Mouse (Mus musculus) layer of hippocampus, adult 2 months (tissue): ENCODE data around the gene Rps29. TPM values are rescaled to one million over a fixed set of nuclear protein-coding genes. Genes with fewer than 3 reads are reported as not detected.

ENCODE experiments used
- DNase-seq, 2 experiments: peaks; one replicate each; pipeline ENCODE4 v3.0.0; 2022; ENCODE audit warnings: low spot score in 2 of 2
- H3K27ac ChIP-seq: fragments of 200-600 bp; 2 replicates; pipeline ENCODE4 v1.8.1; 2022
- H3K4me3 ChIP-seq: fragments of 200-600 bp; 2 replicates; pipeline ENCODE4 v1.8.1; 2022; ENCODE audit warnings: mild to moderate bottlenecking
- CTCF ChIP-seq: fragments of 200-600 bp; conservative IDR thresholded peaks from 2 replicates; pipeline ENCODE4 v1.8.1; 2022; ENCODE audit warnings: antibody characterized with exemption, mild to moderate bottlenecking, moderate library complexity
- microRNA-seq, 2 experiments: library from miRNA; unstranded; fragments of <30 nt; microRNA quantifications; one replicate each; pipeline ENCODE4 v1.2.0; 2021
- total RNA-seq, 2 experiments: library from RNA; stranded (reverse); gene quantifications; 2 replicates each; pipeline ENCODE4 v1.2.3; 2021

The Rps29 gene
- total RNA-seq, 2 experiments from 2014 or later, result 1,229 to 1,249 TPM

DNA sequence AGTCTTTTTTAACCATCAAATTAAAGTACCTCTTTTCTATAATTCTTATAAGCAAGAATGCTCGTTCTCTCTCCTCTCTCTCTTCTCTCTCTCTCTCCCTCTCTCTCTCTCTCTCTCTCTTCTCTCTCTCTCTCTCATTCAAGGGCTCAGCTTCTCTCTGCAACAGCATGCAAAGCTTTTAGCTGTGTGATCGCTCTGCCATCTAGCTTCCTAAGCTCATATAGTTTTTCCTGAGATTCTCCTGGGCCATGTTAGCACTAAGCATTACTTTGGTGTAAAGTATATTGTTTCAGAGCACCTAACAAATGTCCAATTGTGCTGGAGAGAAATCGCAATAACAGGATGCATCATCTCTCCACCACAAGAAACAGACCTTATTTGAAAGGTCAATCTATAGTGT is 19.8 kb downstream of the Rps29 start:
- Histone ChIP-seq H3K27ac (no peak overlapping the region), H3K4me3 (no peak overlapping the region)
- no peak for TF ChIP-seq CTCF
- DNase-seq, result no peak

DNA sequence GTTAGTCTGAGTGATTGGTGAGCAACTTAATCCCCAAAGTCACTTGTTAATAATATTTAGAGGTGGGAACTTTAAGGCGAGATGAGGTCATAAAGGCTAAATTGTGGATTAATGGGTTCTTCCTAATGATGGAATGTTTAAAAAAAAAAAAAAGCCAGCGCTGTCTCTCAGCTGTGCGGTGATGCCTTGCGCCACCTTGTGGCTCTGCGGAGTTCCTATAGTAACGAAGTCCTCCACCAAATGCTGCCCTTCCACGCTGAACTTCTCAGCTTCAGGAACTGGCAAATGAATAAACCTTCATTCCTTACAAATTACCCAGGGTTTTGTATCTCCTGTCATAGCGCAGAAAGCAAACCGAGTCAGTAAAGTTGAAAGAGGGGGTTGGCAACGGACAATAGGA is 27.0 kb downstream of the Rps29 start:
- TF ChIP-seq CTCF, result peak; percentile 92
- peak; percentile 18 to 51 for DNase-seq
- no peak overlapping the region for H3K4me3 ChIP-seq
- no peak overlapping the region for H3K27ac ChIP-seq

- no peak for TF ChIP-seq CTCF
- no peak for DNase-seq
- Histone ChIP-seq H3K27ac (no peak overlapping the region), H3K4me3 (no peak overlapping the region)
Measured at GRCm38 (mm10) chr12:69131267-69131666, 27.7 kb downstream of the Rps29 start.

DNA sequence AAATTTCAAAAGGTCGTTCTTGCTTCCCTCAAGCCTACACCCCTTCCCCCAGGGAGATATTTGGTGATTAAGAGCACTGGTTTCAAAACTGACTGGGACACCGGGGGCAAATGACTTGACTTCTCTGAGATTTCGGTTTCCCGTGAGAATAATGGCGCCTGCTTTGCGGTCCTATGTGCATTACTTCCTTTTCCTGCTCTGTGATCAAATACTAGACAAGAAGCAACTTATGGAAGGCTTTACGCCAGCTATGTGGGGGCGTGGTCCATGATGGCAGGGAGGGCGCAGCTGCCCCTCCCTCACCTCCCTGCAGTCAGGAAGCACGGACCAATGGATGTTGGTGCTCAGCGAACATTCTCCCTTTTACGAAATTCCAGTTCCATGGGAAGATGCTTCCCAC is 28.5 kb downstream of the Rps29 start:
- DNase-seq, result no peak
- Histone ChIP-seq H3K4me3 (no peak overlapping the region), H3K27ac (no peak overlapping the region)
- no peak for TF ChIP-seq CTCF

- Histone ChIP-seq H3K4me3 (no peak overlapping the region), H3K27ac (no peak overlapping the region)
- no peak for DNase-seq
- TF ChIP-seq CTCF, result no peak
Measured at GRCm38 (mm10) chr12:69129634-69130310, 29.2 kb downstream of the Rps29 start.

DNA sequence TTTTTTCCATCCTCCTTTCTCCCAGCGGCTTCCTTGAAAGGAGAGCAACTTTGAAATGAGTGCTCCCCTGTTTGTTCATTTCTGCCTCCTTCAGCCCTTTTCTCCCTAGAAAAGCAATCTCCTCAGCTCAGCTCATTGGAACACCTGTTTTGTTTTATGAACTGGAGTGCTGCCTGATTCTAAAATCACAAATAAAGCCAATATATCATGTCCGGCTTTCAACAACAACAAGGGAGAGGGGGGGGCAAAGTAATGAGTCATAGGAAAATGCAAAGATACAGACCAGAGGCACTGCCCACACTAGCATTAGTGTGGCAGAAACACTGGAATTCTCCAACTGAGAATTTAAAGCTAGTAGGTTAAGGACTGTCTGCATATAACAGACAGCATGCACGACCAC is 31.4 kb downstream of the Rps29 start:
- H3K27ac ChIP-seq, result no peak overlapping the region
- no peak for TF ChIP-seq CTCF
- DNase-seq, result no peak
- H3K4me3 ChIP-seq, result no peak overlapping the region

DNA sequence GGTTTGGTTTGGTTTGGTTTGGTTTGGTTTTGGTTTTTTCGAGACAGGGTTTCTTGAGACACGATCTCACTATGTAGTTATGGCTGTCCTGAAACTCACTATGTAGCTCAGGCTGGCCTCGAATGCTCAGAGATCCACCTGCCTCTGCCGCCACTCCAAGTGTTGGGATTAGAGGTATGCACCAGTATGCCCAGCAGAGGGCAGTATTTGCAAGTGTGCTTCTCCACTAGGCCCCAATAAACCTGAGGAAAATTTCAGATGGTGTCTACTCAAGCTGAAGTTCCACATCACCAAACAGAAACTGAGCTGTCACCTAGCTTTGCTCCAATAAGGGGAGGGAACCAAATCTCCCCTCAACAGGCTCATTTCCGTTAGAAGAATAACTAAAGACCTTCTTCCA is 31.8 kb downstream of the Rps29 start:
- H3K4me3 ChIP-seq, result no peak overlapping the region
- no peak overlapping the region for H3K27ac ChIP-seq
- TF ChIP-seq CTCF, result peak; percentile 72
- DNase-seq, result no peak

DNA sequence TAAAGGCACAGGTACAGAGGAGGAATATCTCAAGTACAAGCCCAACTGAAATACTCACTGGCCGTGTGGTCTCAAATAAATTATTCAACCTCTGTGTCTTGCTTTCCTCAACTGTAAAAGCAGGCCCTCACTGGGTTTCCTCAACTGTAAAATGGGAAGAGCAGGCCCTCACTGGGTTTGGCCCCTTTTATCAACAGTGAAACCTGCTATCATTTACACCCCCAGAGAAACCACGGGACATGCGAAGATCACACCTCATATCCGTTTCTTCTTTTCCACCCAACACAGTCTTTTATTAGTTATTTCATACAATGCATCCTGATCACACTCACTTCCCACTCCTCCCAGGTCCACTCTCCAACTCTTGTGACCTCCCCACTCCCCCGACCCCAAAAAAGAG is 33.9 kb downstream of the Rps29 start:
- TF ChIP-seq CTCF, result no peak
- DNase-seq, result no peak
- Histone ChIP-seq H3K27ac (no peak overlapping the region), H3K4me3 (no peak overlapping the region)

GRCm38 (mm10) chr12:69122801-69123200 is 36.2 kb downstream of the Rps29 start:
- DNase-seq, result no peak

DNA sequence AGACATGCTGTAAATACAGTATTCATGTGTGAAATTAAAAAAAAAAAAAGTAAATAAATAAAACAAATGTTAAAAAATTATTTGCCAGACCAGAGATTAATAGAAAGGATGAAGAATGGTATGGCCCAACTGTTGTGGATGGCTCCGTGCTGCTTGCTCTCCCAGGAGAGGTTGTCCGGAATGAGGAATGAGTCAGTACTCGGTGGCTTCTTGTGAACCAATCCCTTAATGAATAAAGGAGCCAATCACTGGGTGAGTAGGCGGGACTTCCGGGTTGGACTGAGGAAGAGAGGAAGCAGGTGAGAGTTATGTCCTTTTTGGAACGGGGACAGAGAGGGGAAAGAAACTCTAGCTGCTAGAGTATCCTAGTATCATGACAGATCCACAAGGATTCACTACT is 39.1 kb downstream of the Rps29 start:
- no peak for DNase-seq
- Histone ChIP-seq H3K4me3 (no peak overlapping the region), H3K27ac (no peak overlapping the region)
- TF ChIP-seq CTCF, result no peak

More at GRCm38 (mm10) chr12:69122801-69123200, 36.2 kb downstream of the Rps29 start:
- TF ChIP-seq CTCF, result no peak
- no peak overlapping the region for H3K27ac ChIP-seq
- H3K4me3 ChIP-seq, result no peak overlapping the region

Small RNAs within 50 kb of the gene (microRNA-seq; reads per million reads assigned to microRNA genes)
- gene Gm47287, result 0 reads per million in 2 experiments
- gene Gm47295, result 1.5 to 4.2 reads per million in 2 experiments

Other genes with a start within 250 kb of the Rps29 start
- gene Lrr1, start 9.6 kb upstream of the Rps29 start, total RNA-seq, result not detected
- gene Rpl36al, start 24.9 kb upstream of the Rps29 start, total RNA-seq, result 100 to 1,000 TPM; 184 to 187 TPM
- 10 to 100 TPM; 25.6 to 28.2 TPM for gene Mgat2, start 25.0 kb upstream of the Rps29 start, total RNA-seq
- 1 to 10 TPM; 3.8 to 4.1 TPM for gene Gm49383, start 37.9 kb upstream of the Rps29 start, total RNA-seq
- 1 to 10 TPM; 1.9 TPM for gene Dnaaf2, start 39.2 kb upstream of the Rps29 start, total RNA-seq
- gene Gm49384, start 45.1 kb upstream of the Rps29 start, total RNA-seq, result 1 to 10 TPM; 3.5 to 5.1 TPM
- gene Pole2, start 69.0 kb upstream of the Rps29 start, total RNA-seq, result under 1 TPM; 0.72 to 0.76 TPM
- gene Klhdc1, start 82.0 kb upstream of the Rps29 start, total RNA-seq, result 10 to 100 TPM; 17.5 to 18.6 TPM
- 100 to 1,000 TPM; 115 to 125 TPM for gene Klhdc2, start 137.5 kb upstream of the Rps29 start, total RNA-seq
- gene Nemf, start 198.0 kb upstream of the Rps29 start, total RNA-seq, result 10 to 100 TPM; 50.0 to 50.2 TPM
- gene Arf6, start 213.0 kb upstream of the Rps29 start, total RNA-seq, result 10 to 100 TPM; 50.1 to 50.3 TPM
- 1 to 10 TPM in 1 of 2 experiments, under 1 TPM in 1; 0.61 to 1.1 TPM for gene Gm9887, start 213.3 kb upstream of the Rps29 start, total RNA-seq